Mouse (Mus musculus) gastrocnemius, postnatal 4 days (tissue): Measurements from ENCODE around the gene Cbx6. TPM values are rescaled to one million over a fixed set of nuclear protein-coding genes. Genes with fewer than 3 reads are reported as not detected.

ENCODE experiments used
- total RNA-seq, 2 experiments: library from RNA; stranded (reverse); gene quantifications; 2 replicates each; pipeline ENCODE4 v1.2.3; 2021

Gene Cbx6
- total RNA-seq, 2 experiments from 2014 or later = 58.9 to 59.7 TPM

Other genes with a start within 250 kb of the Cbx6 start
- 1 to 10 TPM; 1.7 to 3.6 TPM for gene Dmc1, start 229.6 kb downstream of the Cbx6 start, total RNA-seq
- 1 to 10 TPM; 1.7 to 2.1 TPM for gene Fam227a, start 175.7 kb downstream of the Cbx6 start, total RNA-seq
- gene Cby1, start 175.5 kb downstream of the Cbx6 start, total RNA-seq = 10 to 100 TPM; 29.9 to 32.1 TPM
- gene Tomm22, start 163.8 kb downstream of the Cbx6 start, total RNA-seq = 100 to 1,000 TPM; 110 to 114 TPM
- gene Josd1, start 146.8 kb downstream of the Cbx6 start, total RNA-seq = 10 to 100 TPM; 16.6 to 17.4 TPM
- 10 to 100 TPM; 20.7 to 22.5 TPM for gene Gtpbp1, start 143.8 kb downstream of the Cbx6 start, total RNA-seq
- 10 to 100 TPM; 60.4 to 61.3 TPM for gene Sun2, start 92.2 kb downstream of the Cbx6 start, total RNA-seq
- 10 to 100 TPM; 19.0 to 19.2 TPM for gene Dnal4, start 56.8 kb downstream of the Cbx6 start, total RNA-seq
- gene Nptxr, start 29.9 kb downstream of the Cbx6 start, total RNA-seq = 1 to 10 TPM; 7.7 to 8.2 TPM
- 1 to 10 TPM; 1.3 to 1.5 TPM for gene Npcd, start 451 bp downstream of the Cbx6 start, total RNA-seq
- 10 to 100 TPM; 10.2 to 13.4 TPM for gene Apobec3, start 57.0 kb upstream of the Cbx6 start, total RNA-seq
- gene Cbx7, start 136.4 kb upstream of the Cbx6 start, total RNA-seq = 1 to 10 TPM; 2.1 TPM
- gene Pdgfb, start 180.3 kb upstream of the Cbx6 start, total RNA-seq = 10 to 100 TPM; 51.5 to 52.8 TPM